Mouse (Mus musculus) embryonic fibroblast, embryonic 13.5 days (primary cell): ENCODE results near the gene Foxn1. TPM values are rescaled to one million over a fixed set of nuclear protein-coding genes. Genes with fewer than 3 reads are reported as not detected.
A peak's percentile ranks its signal among the peaks of the same experiment; 100 is the strongest.

Source experiments
- H3K27ac ChIP-seq: 2 replicates; pipeline ENCODE4 v1.5.1; 2012; ENCODE audit warnings: low read length, control low read depth, inconsistent platforms; ENCODE audit not compliant: insufficient read depth
- H3K4me1 ChIP-seq: 2 replicates; pipeline ENCODE4 v1.6.1; 2011; ENCODE audit warnings: low read length; ENCODE audit not compliant: control insufficient read depth, insufficient read depth
- H3K4me3 ChIP-seq: 2 replicates; pipeline ENCODE4 v1.5.1; 2011; ENCODE audit warnings: mild to moderate bottlenecking, control low read depth, low read length; ENCODE audit not compliant: insufficient read depth
- CTCF ChIP-seq: IDR thresholded peaks from 2 replicates; pipeline ENCODE4 v1.5.1; 2011; ENCODE audit warnings: mild to moderate bottlenecking, control low read depth, low read length, moderate library complexity, borderline replicate concordance; ENCODE audit not compliant: insufficient read depth
- POLR2A ChIP-seq: IDR thresholded peaks from 2 replicates; pipeline ENCODE4 v1.6.1; 2011; ENCODE audit warnings: low read depth, mild to moderate bottlenecking, control low read depth, low read length, moderate library complexity
- polyA plus RNA-seq: library from polyadenylated mRNA; stranded (reverse); fragments of >200 nt; gene quantifications from 2 replicates; pipeline ENCODE4 v1.2.4, GENCODE M21; 2011; ENCODE audit warnings: low read depth; ENCODE audit not compliant: missing spikeins, insufficient read length

Gene Foxn1
- polyA plus RNA-seq, result 0.15 TPM in 1 of 2 replicates, not detected in the other

- Histone ChIP-seq H3K27ac (no peak within 1 kb of the TSS), H3K4me1 (peaks cover 14% of the 10 kb centered on the region), H3K4me3 (no peak within 1 kb of the TSS)
- no peak for TF ChIP-seq CTCF
- no peak for TF ChIP-seq POLR2A
Measured at GRCm38 (mm10) chr11:78386508-78387043, at the start of gene Foxn1. TSS of gene Foxn1 (minus strand) at chr11:78386558.

DNA sequence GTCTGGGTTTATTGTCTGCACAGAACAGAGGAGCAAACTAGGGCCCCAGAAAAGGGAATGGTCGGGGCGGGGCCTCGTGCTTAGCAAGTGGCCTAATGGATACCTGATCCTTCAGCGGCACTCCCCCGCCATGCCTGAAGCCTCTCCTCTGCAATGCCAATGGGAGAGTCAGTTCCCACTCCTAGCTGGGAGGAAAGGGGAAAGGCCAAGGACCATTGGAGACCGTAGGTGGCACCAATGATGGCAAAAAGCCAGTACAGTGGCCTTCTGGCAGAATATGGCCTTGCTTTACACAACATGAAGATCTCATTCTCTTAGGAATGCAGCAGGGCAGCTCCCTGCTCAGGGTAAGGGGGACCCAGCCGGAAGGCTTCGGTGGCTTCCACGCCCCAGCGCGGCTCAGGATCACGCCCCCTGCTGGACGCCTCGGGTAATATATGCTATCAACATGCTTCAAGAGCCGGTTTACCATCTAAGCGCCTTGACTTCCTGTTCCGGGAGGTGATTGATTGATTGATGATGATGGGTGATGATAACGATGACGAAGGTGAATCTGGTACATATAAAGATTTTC, 49.5 kb upstream of the Foxn1 start:
- H3K27ac ChIP-seq, result no peak overlapping the region
- TF ChIP-seq CTCF, result peak; percentile 30; the same call in 1 of the 2 replicates
- TF ChIP-seq POLR2A, result no peak
- no peaks in the 10 kb centered on the region for H3K4me1 ChIP-seq
- no peak overlapping the region for H3K4me3 ChIP-seq

DNA sequence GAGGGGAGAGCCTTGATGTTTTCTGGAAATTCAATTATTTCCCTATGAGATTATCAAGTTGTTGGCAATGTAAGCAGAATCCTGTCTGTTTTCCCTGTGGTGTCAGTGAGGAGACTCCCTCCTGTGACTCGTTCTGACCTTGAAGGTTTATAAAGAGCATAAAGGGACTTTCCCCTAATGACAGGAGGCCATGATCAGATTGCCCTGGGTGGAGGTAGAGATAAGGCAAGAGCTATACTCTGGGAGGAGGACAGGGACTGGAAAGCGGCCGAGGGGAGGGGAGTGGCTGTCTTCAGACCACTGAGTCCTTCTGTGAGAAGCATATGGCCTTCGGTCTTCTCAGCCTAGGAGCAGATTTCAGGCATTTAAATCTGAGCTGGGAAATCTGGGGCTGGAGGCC, 47.7 kb upstream of the Foxn1 start:
- TF ChIP-seq CTCF, result no peak
- TF ChIP-seq POLR2A, result no peak
- H3K4me3 ChIP-seq, result no peak overlapping the region

DNA sequence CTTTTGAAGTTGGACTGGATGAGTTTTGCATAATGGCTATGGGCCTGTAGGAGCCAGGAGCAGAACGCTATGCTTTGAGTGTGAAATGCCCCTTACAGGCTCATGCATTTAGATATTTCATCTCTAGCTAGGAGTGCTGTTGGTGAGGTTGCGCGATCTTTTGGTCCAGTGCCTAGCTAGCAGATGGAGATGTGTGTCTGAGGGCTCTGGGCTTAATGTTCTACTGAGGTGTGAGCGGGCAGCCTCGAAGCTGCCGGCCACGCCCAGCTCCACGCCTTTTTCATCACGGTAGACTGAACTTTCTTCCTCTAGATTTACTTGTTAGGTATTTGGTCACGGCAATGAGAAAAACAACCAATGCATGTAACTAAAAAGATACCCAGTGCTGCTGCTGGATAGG, 44.8 kb upstream of the Foxn1 start:
- Histone ChIP-seq H3K4me1 (no peaks in the 10 kb centered on the region), H3K4me3 (no peak overlapping the region), H3K27ac (no peak overlapping the region)
- TF ChIP-seq CTCF, result no peak

More for the DNA sequence above, 47.7 kb upstream of the Foxn1 start:
- Histone ChIP-seq H3K27ac (no peak overlapping the region), H3K4me1 (no peaks in the 10 kb centered on the region)

- no peak overlapping the region for H3K27ac ChIP-seq
- TF ChIP-seq POLR2A (no peak), CTCF (no peak)
- H3K4me1 ChIP-seq, result no peaks in the 10 kb centered on the region
- H3K4me3 ChIP-seq, result no peak overlapping the region
Measured at GRCm38 (mm10) chr11:78430195-78430878, 44.0 kb upstream of the Foxn1 start.

DNA sequence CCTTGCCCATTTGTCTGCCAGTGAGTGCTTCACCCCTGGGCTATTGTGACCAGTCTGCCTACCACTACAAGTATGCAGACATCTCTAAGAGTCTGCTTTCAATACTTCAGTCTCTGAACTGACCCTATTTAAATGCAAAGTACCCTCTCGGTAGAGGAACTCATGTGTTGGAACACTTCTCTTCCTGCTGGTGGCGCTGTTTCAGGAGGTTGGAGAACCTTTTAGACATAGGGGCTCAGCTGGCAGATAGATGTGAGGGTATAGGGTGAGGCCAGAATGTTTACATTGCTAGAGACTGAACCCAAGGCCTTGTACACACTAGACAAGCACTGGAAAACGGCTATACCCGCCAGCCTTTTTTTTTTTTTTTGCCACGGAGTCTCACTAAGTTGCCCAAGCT, 42.0 kb upstream of the Foxn1 start:
- H3K4me1 ChIP-seq, result no peaks in the 10 kb centered on the region
- H3K27ac ChIP-seq, result no peak overlapping the region
- TF ChIP-seq POLR2A (no peak), CTCF (no peak)
- no peak overlapping the region for H3K4me3 ChIP-seq

- TF ChIP-seq POLR2A (no peak), CTCF (no peak)
- no peak overlapping the region for H3K27ac ChIP-seq
- H3K4me3 ChIP-seq, result no peak overlapping the region
- H3K4me1 ChIP-seq, result no peaks in the 10 kb centered on the region
Measured at GRCm38 (mm10) chr11:78427655-78428054, 41.3 kb upstream of the Foxn1 start.

- H3K4me1 ChIP-seq, result no peaks in the 10 kb centered on the region
- no peak overlapping the region for H3K27ac ChIP-seq
- TF ChIP-seq CTCF, result no peak
- no peak for TF ChIP-seq POLR2A
- H3K4me3 ChIP-seq, result no peak overlapping the region
Measured at GRCm38 (mm10) chr11:78425572-78425971, 39.2 kb upstream of the Foxn1 start.

DNA sequence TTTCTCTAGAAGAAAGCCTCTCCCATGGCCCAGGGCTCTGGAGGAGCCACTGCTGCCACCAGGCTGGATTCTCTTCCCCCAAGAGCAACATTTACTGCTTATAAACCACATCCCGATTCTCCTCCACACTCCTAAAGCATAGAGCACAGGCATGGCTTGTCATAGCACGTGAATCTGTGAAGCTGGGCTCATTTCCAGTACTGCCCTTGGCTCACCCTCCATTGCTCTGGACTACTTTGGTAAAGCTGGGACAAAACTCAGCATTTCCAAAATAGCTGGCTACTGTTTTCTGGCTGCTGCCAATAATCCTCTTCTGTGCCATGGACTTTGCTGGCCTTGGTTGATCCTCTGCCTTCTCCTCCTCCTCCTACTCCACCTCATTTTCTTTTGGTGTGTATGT, 38.0 kb upstream of the Foxn1 start:
- Histone ChIP-seq H3K4me1 (no peaks in the 10 kb centered on the region), H3K27ac (no peak overlapping the region), H3K4me3 (no peak overlapping the region)
- TF ChIP-seq CTCF (no peak), POLR2A (no peak)
